Mouse (Mus musculus): Measurements from ENCODE around the gene Cped1. TPM values are rescaled to one million over a fixed set of nuclear protein-coding genes. Genes with fewer than 3 reads are reported as not detected.

The Cped1 gene
- polyA plus RNA-seq, 1 experiment: 1.8 TPM

DNA sequence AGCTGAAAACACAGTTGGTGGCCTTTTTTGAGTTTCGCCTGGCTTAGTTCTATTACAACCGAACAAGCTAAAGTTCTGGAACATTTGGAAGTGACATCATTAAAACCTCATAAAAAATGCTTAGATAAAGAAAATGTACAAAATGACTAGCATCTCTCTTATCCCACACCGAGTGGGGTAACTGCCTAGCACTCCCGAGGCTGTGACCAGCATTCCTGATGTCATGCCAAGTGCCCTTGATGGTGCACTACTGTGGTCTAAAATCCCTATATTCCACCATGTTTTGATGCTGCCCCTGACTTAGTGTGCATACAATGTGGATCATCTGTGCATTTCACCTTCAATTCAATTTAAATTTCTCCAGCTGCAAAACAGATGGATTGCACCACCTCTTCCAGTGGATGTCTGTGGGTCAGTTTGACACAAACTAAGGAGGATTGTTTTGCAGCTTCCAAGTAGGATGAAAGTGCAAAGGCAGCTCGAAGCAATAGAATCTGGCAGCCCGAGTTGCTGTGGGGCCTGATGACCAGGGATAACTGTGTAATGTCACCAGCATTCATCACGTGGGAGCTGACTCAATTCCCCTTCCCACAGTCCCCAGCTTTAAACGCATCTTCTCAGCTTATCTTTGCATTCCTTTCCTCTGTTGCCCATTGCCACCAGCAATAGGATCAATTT lies 33.2 kb downstream of the Cped1 start:
- H3K36me3 ChIP-seq (ENCODE audit: control insufficient read depth, insufficient read depth, low read length): no peaks in the 10 kb centered on the region
- peak overlapping the region; percentile 27 for H3K27ac ChIP-seq (ENCODE audit: control insufficient read depth, insufficient read depth, low read depth, low read length)

DNA sequence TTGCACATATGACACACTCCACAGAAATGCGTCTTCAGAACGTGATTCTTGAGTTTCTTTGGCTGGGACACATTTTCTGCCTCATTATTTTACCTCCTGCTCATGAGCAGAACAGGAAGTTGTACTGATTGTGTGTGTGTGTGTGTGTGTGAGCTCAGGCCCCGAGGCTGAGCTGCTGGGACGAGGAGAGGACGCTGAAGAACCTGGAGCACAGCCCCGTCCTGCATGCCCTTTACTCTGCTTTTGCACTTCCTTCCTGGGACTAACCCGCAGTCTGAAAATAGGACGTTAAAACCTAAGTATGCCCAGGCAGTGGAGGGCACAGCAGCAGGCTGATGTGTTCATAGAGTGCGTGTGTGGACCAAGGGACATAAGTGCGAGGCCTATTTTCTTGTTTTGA lies 33.9 kb downstream of the Cped1 start:
- TF ChIP-seq CTCF (IDR thresholded peaks at IDR 0.05; ENCODE audit: control insufficient read depth, insufficient read depth, insufficient replicate concordance, low read depth, low read length) (no peak), POLR2A (IDR thresholded peaks at IDR 0.05; ENCODE audit: control insufficient read depth, low read depth, low read length) (no peak)
- H3K4me3 ChIP-seq (ENCODE audit: control insufficient read depth, low read depth, low read length): no peak overlapping the region
- H3K36me3 ChIP-seq (ENCODE audit: control insufficient read depth, insufficient read depth, low read length): no peaks in the 10 kb centered on the region
- H3K27ac ChIP-seq (ENCODE audit: control insufficient read depth, insufficient read depth, low read depth, low read length): no peak overlapping the region
- no peaks in the 10 kb centered on the region for H3K27me3 ChIP-seq (ENCODE audit: control insufficient read depth, insufficient read depth, low read length)
- H3K4me1 ChIP-seq (ENCODE audit: control insufficient read depth, insufficient read depth, low read length): no peaks in the 10 kb centered on the region

More for the DNA sequence above, 33.2 kb downstream of the Cped1 start:
- TF ChIP-seq POLR2A (IDR thresholded peaks at IDR 0.05; ENCODE audit: control insufficient read depth, low read depth, low read length): no peak
- H3K4me1 ChIP-seq (ENCODE audit: control insufficient read depth, insufficient read depth, low read length): no peaks in the 10 kb centered on the region
- H3K4me3 ChIP-seq (ENCODE audit: control insufficient read depth, low read depth, low read length): no peak overlapping the region
- no peaks in the 10 kb centered on the region for H3K27me3 ChIP-seq (ENCODE audit: control insufficient read depth, insufficient read depth, low read length)

DNA sequence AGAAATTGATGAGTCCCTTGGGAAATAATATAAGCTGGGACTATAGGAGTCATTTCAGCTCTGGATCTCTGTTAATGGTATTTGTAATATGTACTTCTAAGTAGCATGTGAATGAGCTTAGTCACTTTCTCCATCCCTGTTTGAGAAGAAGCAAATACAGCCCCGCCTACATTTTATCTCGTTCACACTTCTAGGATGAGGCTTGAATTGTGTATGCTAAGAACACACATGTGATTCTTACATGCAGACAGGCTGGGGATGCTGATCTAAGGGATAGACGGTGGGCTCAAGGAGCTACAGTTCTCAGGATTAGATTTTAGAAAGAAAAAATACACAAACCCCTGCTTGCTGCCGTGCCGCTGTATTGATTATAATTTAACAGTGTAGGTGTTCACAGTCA lies 35.0 kb downstream of the Cped1 start:
- no peak for TF ChIP-seq CTCF (IDR thresholded peaks at IDR 0.05; ENCODE audit: control insufficient read depth, insufficient read depth, insufficient replicate concordance, low read depth, low read length)
- no peak for TF ChIP-seq POLR2A (IDR thresholded peaks at IDR 0.05; ENCODE audit: control insufficient read depth, low read depth, low read length)
- Histone ChIP-seq H3K4me1 (ENCODE audit: control insufficient read depth, insufficient read depth, low read length) (no peaks in the 10 kb centered on the region; the same call in 1 of the 2 replicates), H3K27me3 (ENCODE audit: control insufficient read depth, insufficient read depth, low read length) (no peaks in the 10 kb centered on the region), H3K27ac (ENCODE audit: control insufficient read depth, insufficient read depth, low read depth, low read length) (no peak overlapping the region), H3K4me3 (ENCODE audit: control insufficient read depth, low read depth, low read length) (no peak overlapping the region), H3K36me3 (ENCODE audit: control insufficient read depth, insufficient read depth, low read length) (no peaks in the 10 kb centered on the region)

DNA sequence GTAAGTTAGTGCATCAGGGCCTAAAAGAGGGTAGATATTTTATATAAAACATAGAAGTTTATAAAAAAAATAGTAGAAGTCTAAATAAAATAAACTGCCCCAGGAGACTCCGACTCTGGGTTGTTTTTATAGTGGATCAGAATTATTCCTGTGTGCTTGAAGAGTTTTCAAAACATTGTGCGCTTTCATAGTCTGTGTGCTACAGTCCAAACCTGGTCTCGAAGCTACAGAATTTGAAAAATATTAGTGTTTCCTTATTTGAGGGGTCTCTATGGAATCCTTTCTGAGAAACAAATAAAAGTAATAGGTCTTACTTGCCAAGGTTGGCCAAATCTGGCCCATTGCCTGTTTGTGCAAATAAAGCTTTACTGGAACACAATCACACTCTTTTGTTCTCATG lies 35.6 kb downstream of the Cped1 start:
- H3K27ac ChIP-seq (ENCODE audit: control insufficient read depth, insufficient read depth, low read depth, low read length): no peak overlapping the region
- no peaks in the 10 kb centered on the region; the same call in 1 of the 2 replicates for H3K4me1 ChIP-seq (ENCODE audit: control insufficient read depth, insufficient read depth, low read length)
- no peak overlapping the region for H3K4me3 ChIP-seq (ENCODE audit: control insufficient read depth, low read depth, low read length)
- no peaks in the 10 kb centered on the region for H3K27me3 ChIP-seq (ENCODE audit: control insufficient read depth, insufficient read depth, low read length)
- H3K36me3 ChIP-seq (ENCODE audit: control insufficient read depth, insufficient read depth, low read length): no peaks in the 10 kb centered on the region
- no peak for TF ChIP-seq POLR2A (IDR thresholded peaks at IDR 0.05; ENCODE audit: control insufficient read depth, low read depth, low read length)

DNA sequence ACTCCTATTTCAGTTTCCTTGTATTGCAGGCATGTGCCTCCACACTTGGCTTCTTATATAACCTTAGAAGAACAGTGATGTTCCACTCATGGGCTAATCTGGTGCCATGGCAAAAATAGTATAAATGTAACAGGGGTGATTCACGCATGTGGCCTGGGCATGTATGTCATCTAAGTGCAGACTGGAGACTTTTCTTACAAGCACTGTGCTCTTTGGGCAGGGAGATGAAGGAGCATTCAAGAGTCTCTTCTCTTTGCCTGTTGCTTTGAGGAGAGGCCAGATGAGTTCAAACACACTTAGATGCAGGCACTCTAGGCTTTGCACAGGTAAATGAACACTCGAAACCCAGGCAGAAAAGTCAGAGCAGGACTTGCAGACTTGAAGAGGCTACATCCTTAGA lies 38.5 kb downstream of the Cped1 start:
- no peaks in the 10 kb centered on the region for H3K36me3 ChIP-seq (ENCODE audit: control insufficient read depth, insufficient read depth, low read length)
- no peaks in the 10 kb centered on the region; the same call in 1 of the 2 replicates for H3K4me1 ChIP-seq (ENCODE audit: control insufficient read depth, insufficient read depth, low read length)
- TF ChIP-seq CTCF (IDR thresholded peaks at IDR 0.05; ENCODE audit: control insufficient read depth, insufficient read depth, insufficient replicate concordance, low read depth, low read length) (no peak), POLR2A (IDR thresholded peaks at IDR 0.05; ENCODE audit: control insufficient read depth, low read depth, low read length) (no peak)
- no peak overlapping the region for H3K4me3 ChIP-seq (ENCODE audit: control insufficient read depth, low read depth, low read length)
- no peaks in the 10 kb centered on the region for H3K27me3 ChIP-seq (ENCODE audit: control insufficient read depth, insufficient read depth, low read length)
- no peak overlapping the region for H3K27ac ChIP-seq (ENCODE audit: control insufficient read depth, insufficient read depth, low read depth, low read length)

DNA sequence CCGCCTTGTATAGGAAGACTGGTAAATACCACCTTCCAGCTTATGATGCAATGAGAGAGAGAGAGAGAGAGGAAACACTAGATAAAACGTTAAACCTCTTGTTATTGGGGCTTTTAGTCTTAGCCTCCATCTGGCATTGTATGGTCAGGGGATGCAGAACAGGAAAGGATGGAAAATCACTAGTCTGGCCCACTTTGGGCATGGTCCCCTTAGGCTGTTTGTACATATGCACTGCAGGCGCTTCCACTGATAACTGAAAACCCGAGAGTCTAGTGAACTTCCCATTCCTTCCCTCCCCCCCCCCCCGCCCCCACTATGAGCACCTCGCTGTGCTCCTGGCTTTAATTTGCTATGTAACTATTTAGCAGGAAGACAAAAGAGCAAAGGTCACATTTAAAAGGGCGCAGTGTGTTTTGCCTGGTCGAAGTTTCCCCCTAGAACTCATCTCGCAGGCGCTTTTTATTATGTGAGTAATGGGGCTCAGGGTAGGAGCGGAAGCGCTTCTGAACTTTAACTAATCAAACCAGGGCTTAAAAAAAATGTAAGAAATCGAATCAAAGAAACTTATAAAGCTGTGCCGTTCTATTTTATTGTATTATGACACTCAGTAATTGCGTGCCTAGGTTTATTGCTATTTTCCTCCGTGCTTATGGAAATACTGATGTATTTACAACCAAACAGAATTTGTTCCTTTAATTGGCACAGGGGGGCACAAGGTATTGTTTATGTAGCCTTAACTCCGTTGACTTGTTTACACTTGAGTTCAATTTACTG lies 40.1 kb downstream of the Cped1 start:
- peak overlapping the region; percentile 67; the same call in 1 of the 2 replicates for H3K27ac ChIP-seq (ENCODE audit: control insufficient read depth, insufficient read depth, low read depth, low read length)
- H3K27me3 ChIP-seq (ENCODE audit: control insufficient read depth, insufficient read depth, low read length): no peaks in the 10 kb centered on the region
- H3K36me3 ChIP-seq (ENCODE audit: control insufficient read depth, insufficient read depth, low read length): no peaks in the 10 kb centered on the region
- no peak overlapping the region for H3K4me3 ChIP-seq (ENCODE audit: control insufficient read depth, low read depth, low read length)
- TF ChIP-seq CTCF (IDR thresholded peaks at IDR 0.05; ENCODE audit: control insufficient read depth, insufficient read depth, insufficient replicate concordance, low read depth, low read length) (no peak), POLR2A (IDR thresholded peaks at IDR 0.05; ENCODE audit: control insufficient read depth, low read depth, low read length) (no peak)
- H3K4me1 ChIP-seq (ENCODE audit: control insufficient read depth, insufficient read depth, low read length): no peaks in the 10 kb centered on the region; the same call in 1 of the 2 replicates

DNA sequence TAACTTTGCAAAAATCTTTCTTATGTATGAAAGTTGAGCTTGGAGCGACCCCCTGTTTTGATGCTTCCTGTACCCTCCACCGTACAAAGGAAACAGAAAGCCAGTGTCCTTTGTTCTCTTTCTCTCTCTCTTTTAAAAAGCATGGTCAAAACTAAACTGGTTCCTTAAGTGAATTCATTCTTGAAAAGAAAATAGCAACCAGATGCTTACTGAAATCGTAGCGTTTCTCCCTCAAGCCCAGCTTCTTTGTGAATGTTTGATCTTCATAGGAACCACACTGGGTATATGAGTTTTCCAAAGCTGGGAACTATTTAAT lies 40.6 kb downstream of the Cped1 start:
- no peaks in the 10 kb centered on the region for H3K27me3 ChIP-seq (ENCODE audit: control insufficient read depth, insufficient read depth, low read length)
- no peak overlapping the region for H3K4me3 ChIP-seq (ENCODE audit: control insufficient read depth, low read depth, low read length)
- no peak for TF ChIP-seq POLR2A (IDR thresholded peaks at IDR 0.05; ENCODE audit: control insufficient read depth, low read depth, low read length)
- no peak for TF ChIP-seq CTCF (IDR thresholded peaks at IDR 0.05; ENCODE audit: control insufficient read depth, insufficient read depth, insufficient replicate concordance, low read depth, low read length)
- no peaks in the 10 kb centered on the region; the same call in 1 of the 2 replicates for H3K4me1 ChIP-seq (ENCODE audit: control insufficient read depth, insufficient read depth, low read length)
- peak overlapping the region; percentile 32; the same call in 1 of the 2 replicates for H3K27ac ChIP-seq (ENCODE audit: control insufficient read depth, insufficient read depth, low read depth, low read length)
- no peaks in the 10 kb centered on the region for H3K36me3 ChIP-seq (ENCODE audit: control insufficient read depth, insufficient read depth, low read length)
